Mouse (Mus musculus) kidney, embryonic 14.5 days (tissue): ENCODE results near the gene Tex12. TPM values are rescaled to one million over a fixed set of nuclear protein-coding genes. Genes with fewer than 3 reads are reported as not detected.

Experiments
- polyA plus RNA-seq: library from polyadenylated mRNA; unstranded; fragments of >200 nt; fragmentation: Nextera tagmentation; extraction: Ambion mirVana; gene quantifications from 2 replicates; pipeline ENCODE4 v1.2.1, GENCODE M21; 2014

The Tex12 gene
- polyA plus RNA-seq, 1 experiment from 2014 or later = not detected

Other genes with a start within 250 kb of the Tex12 start
- gene Rpl10-ps3, start 216.4 kb downstream of the Tex12 start, polyA plus RNA-seq = 335 and 349 TPM in 2 replicates
- gene Plet1, start 66.8 kb downstream of the Tex12 start, polyA plus RNA-seq = 32.1 and 36.7 TPM in 2 replicates
- 85.3 and 89.4 TPM in 2 replicates for gene Pts, start 32.6 kb downstream of the Tex12 start, polyA plus RNA-seq
- 0.88 and 1.2 TPM in 2 replicates for gene Il18, start 6.5 kb downstream of the Tex12 start, polyA plus RNA-seq
- 0.16 TPM in 1 of 2 replicates, not detected in the other for gene Bco2, start 6.1 kb downstream of the Tex12 start, polyA plus RNA-seq
- gene Sdhd, start 42.5 kb upstream of the Tex12 start, polyA plus RNA-seq = 365 and 387 TPM in 2 replicates
- gene Timm8b, start 42.6 kb upstream of the Tex12 start, polyA plus RNA-seq = 301 and 415 TPM in 2 replicates
- 6.1 and 8.1 TPM in 2 replicates for gene Pih1d2, start 56.0 kb upstream of the Tex12 start, polyA plus RNA-seq
- gene Nkapd1, start 56.1 kb upstream of the Tex12 start, polyA plus RNA-seq = 28.4 and 28.5 TPM in 2 replicates
- gene Dlat, start 98.5 kb upstream of the Tex12 start, polyA plus RNA-seq = 48.1 and 60.9 TPM in 2 replicates
- gene Dixdc1, start 178.2 kb upstream of the Tex12 start, polyA plus RNA-seq = 5.7 and 10.3 TPM in 2 replicates
- gene 2310030G06Rik, start 185.2 kb upstream of the Tex12 start, polyA plus RNA-seq = 8.7 and 9.3 TPM in 2 replicates
- 15.7 and 20.6 TPM in 2 replicates for gene Cryab, start 190.0 kb upstream of the Tex12 start, polyA plus RNA-seq
- gene Hspb2, start 191.0 kb upstream of the Tex12 start, polyA plus RNA-seq = 0.72 and 1.0 TPM in 2 replicates
- gene Fdxacb1, start 206.9 kb upstream of the Tex12 start, polyA plus RNA-seq = 11.1 and 11.5 TPM in 2 replicates
- gene Alg9, start 213.7 kb upstream of the Tex12 start, polyA plus RNA-seq = 23.6 and 44.2 TPM in 2 replicates
- gene 1110032A03Rik, start 214.2 kb upstream of the Tex12 start, polyA plus RNA-seq = 35.7 and 37.8 TPM in 2 replicates